Mouse (Mus musculus) stomach, embryonic 15.5 days (tissue): ENCODE measurements around the gene Ufm1. TPM values are rescaled to one million over a fixed set of nuclear protein-coding genes. Genes with fewer than 3 reads are reported as not detected.

ENCODE experiments used
- ATAC-seq: fragments of 200-750 bp; cut with Nextera tagmentation; 2 replicates; pipeline ENCODE4 v1.8.0; 2017; ENCODE audit warnings: low read depth, moderate number of reproducible peaks, moderate TSS enrichment; ENCODE audit not compliant: insufficient read depth, low FRiP score
- H3K27ac ChIP-seq: fragments of 300-500 bp; sonication (generic); 2 replicates; pipeline ENCODE4 v1.5.1; 2015; ENCODE audit warnings: mild to moderate bottlenecking, inconsistent platforms
- H3K27me3 ChIP-seq: fragments of 300-500 bp; sonication (generic); replicated peaks from 2 replicates; pipeline ENCODE4 v1.6.1; 2015; ENCODE audit warnings: inconsistent platforms
- H3K36me3 ChIP-seq: fragments of 300-500 bp; sonication (generic); 2 replicates; pipeline ENCODE4 v1.6.1; 2015; ENCODE audit warnings: inconsistent platforms
- H3K4me1 ChIP-seq: fragments of 300-500 bp; sonication (generic); 2 replicates; pipeline ENCODE4 v1.6.1; 2015; ENCODE audit warnings: inconsistent platforms
- H3K4me2 ChIP-seq: fragments of 300-500 bp; sonication (generic); 2 replicates; pipeline ENCODE4 v1.6.1; 2015; ENCODE audit warnings: mild to moderate bottlenecking, inconsistent platforms
- H3K4me3 ChIP-seq: fragments of 300-500 bp; sonication (generic); replicated peaks from 2 replicates; pipeline ENCODE4 v1.5.1; 2015; ENCODE audit warnings: inconsistent platforms
- H3K9ac ChIP-seq: fragments of 300-500 bp; sonication (generic); 2 replicates; pipeline ENCODE4 v1.6.1; 2015; ENCODE audit warnings: inconsistent platforms
- H3K9me3 ChIP-seq: fragments of 300-500 bp; sonication (generic); 2 replicates; pipeline ENCODE4 v1.6.1; 2016; ENCODE audit warnings: inconsistent platforms
- WGBS: fragments of 180-500 bp; shearing (Covaris S2); methylation state at CpG from one replicate; pipeline ENCODE4 v1.1.7; 2015; 5-methylcytosine and 5-hydroxymethylcytosine counted together
- polyA plus RNA-seq: library from polyadenylated mRNA; unstranded; fragments of >200 nt; fragmentation: Nextera tagmentation; extraction: Ambion mirVana; gene quantifications from 2 replicates; pipeline ENCODE4 v1.2.1, GENCODE M21; 2015

Ufm1 gene
- polyA plus RNA-seq, 1 experiment from 2014 or later: 109 TPM

- no peak within 1 kb of the TSS for H3K9ac ChIP-seq
- no peak within 1 kb of the TSS for H3K4me2 ChIP-seq
- ATAC-seq: no peak
- H3K4me1 ChIP-seq: no peaks in the 10 kb centered on the region
- H3K27ac ChIP-seq: no peak within 1 kb of the TSS
- 80% methylated on average over 2 of the region's 2 CpGs for WGBS
- H3K36me3 ChIP-seq: no peaks in the 10 kb centered on the region
- no peaks in the 10 kb centered on the region for H3K27me3 ChIP-seq
- no peak within 1 kb of the TSS for H3K4me3 ChIP-seq
- H3K9me3 ChIP-seq: no peaks in the 10 kb centered on the region
These were observed 18.8 kb downstream of the Ufm1 start, which contains the start of gene Gm10985 for GRCm38 (mm10) chr3:53844786-53845185. Gene Gm10985 (plus strand): TSS chr3:53845086.

- H3K27ac ChIP-seq: no peak overlapping the region
- H3K9me3 ChIP-seq: no peaks in the 10 kb centered on the region
- H3K4me3 ChIP-seq: no peak overlapping the region
- no peaks in the 10 kb centered on the region for H3K36me3 ChIP-seq
- H3K9ac ChIP-seq: no peak overlapping the region
- ATAC-seq: no peak
- H3K27me3 ChIP-seq: no peaks in the 10 kb centered on the region
- WGBS: 68% methylated on average over 2 of the region's 2 CpGs
- no peaks in the 10 kb centered on the region for H3K4me1 ChIP-seq
- no peak overlapping the region for H3K4me2 ChIP-seq
These were observed 29.4 kb downstream of the Ufm1 start for GRCm38 (mm10) chr3:53834238-53834637.

- ATAC-seq: no peak
These were observed 50.1 kb downstream of the Ufm1 start for GRCm38 (mm10) chr3:53813421-53813977.

More at GRCm38 (mm10) chr3:53813421-53813977, 50.1 kb downstream of the Ufm1 start:
- no peak overlapping the region for H3K27ac ChIP-seq
- 56% methylated on average over 7 of the region's 7 CpGs for WGBS
- H3K9ac ChIP-seq: no peak overlapping the region
- H3K9me3 ChIP-seq: no peaks in the 10 kb centered on the region
- no peaks in the 10 kb centered on the region for H3K36me3 ChIP-seq
- no peaks in the 10 kb centered on the region for H3K4me1 ChIP-seq
- H3K4me3 ChIP-seq: no peak overlapping the region
- no peaks in the 10 kb centered on the region for H3K27me3 ChIP-seq
- no peak overlapping the region for H3K4me2 ChIP-seq

Other genes with a start within 250 kb of the Ufm1 start
- 11.6 and 12.0 TPM in 2 replicates for gene Frem2, start 206.5 kb downstream of the Ufm1 start, polyA plus RNA-seq
- gene Gm10985, start 18.7 kb downstream of the Ufm1 start, polyA plus RNA-seq: not detected in 2 replicates